Mouse (Mus musculus): Measurements from ENCODE around the gene Gfod1. TPM values are rescaled to one million over a fixed set of nuclear protein-coding genes. Genes with fewer than 3 reads are reported as not detected.

Gene Gfod1
- polyA plus RNA-seq, 1 experiment from 2014 or later: 0.18 TPM

GRCm38 (mm10) chr13:43243240-43243639 lies 60.7 kb downstream of the Gfod1 start:
- Histone ChIP-seq H3K27me3 (replicated peaks; ENCODE audit: control insufficient read depth, insufficient read depth, low read length) (no peaks in the 10 kb centered on the region), H3K9me3 (ENCODE audit: control insufficient read depth, low read length) (no peaks in the 10 kb centered on the region), H3K9ac (ENCODE audit: low read depth, low read length) (no peak overlapping the region), H3K36me3 (ENCODE audit: control insufficient read depth, insufficient read depth, low read length) (no peaks in the 10 kb centered on the region), H3K27ac (ENCODE audit: low read length) (no peak overlapping the region), H3K4me3 (ENCODE audit: low read length) (no peak overlapping the region), H3K4me1 (ENCODE audit: control insufficient read depth, insufficient read depth, low read length) (peaks cover 9% of the 10 kb centered on the region; the same call in 1 of the 2 replicates), H3K4me2 (ENCODE audit: low read depth, low read length) (no peak overlapping the region)
- no peak for ATAC-seq
- WGBS: 87% methylated on average over 3 of the region's 3 CpGs

- H3K27me3 ChIP-seq (replicated peaks; ENCODE audit: control insufficient read depth, insufficient read depth, low read length): no peaks in the 10 kb centered on the region
- no peak overlapping the region for H3K27ac ChIP-seq (ENCODE audit: low read length)
- H3K9ac ChIP-seq (ENCODE audit: low read depth, low read length): no peak overlapping the region
- H3K4me3 ChIP-seq (ENCODE audit: low read length): no peak overlapping the region
- no peak overlapping the region for H3K4me2 ChIP-seq (ENCODE audit: low read depth, low read length)
- H3K36me3 ChIP-seq (ENCODE audit: control insufficient read depth, insufficient read depth, low read length): no peaks in the 10 kb centered on the region
- H3K9me3 ChIP-seq (ENCODE audit: control insufficient read depth, low read length): no peaks in the 10 kb centered on the region
- H3K4me1 ChIP-seq (ENCODE audit: control insufficient read depth, insufficient read depth, low read length): peaks cover 9% of the 10 kb centered on the region; the same call in 1 of the 2 replicates
- no peak for ATAC-seq
- WGBS: 87% methylated on average over 2 of the region's 2 CpGs
Measured at GRCm38 (mm10) chr13:43241750-43242149, 62.2 kb downstream of the Gfod1 start.

GRCm38 (mm10) chr13:43241069-43241468 lies 62.9 kb downstream of the Gfod1 start:
- H3K27me3 ChIP-seq (replicated peaks; ENCODE audit: control insufficient read depth, insufficient read depth, low read length): no peaks in the 10 kb centered on the region
- ATAC-seq: no peak
- H3K9ac ChIP-seq (ENCODE audit: low read depth, low read length): no peak overlapping the region
- no peaks in the 10 kb centered on the region for H3K9me3 ChIP-seq (ENCODE audit: control insufficient read depth, low read length)
- H3K4me2 ChIP-seq (ENCODE audit: low read depth, low read length): no peak overlapping the region
- H3K36me3 ChIP-seq (ENCODE audit: control insufficient read depth, insufficient read depth, low read length): no peaks in the 10 kb centered on the region
- peaks cover 9% of the 10 kb centered on the region; the same call in 1 of the 2 replicates for H3K4me1 ChIP-seq (ENCODE audit: control insufficient read depth, insufficient read depth, low read length)
- H3K4me3 ChIP-seq (ENCODE audit: low read length): no peak overlapping the region
- H3K27ac ChIP-seq (ENCODE audit: low read length): no peak overlapping the region
- 48% methylated on average over 1 of the region's 1 CpGs for WGBS

- Histone ChIP-seq H3K27ac (ENCODE audit: low read length) (no peak overlapping the region), H3K9me3 (ENCODE audit: control insufficient read depth, low read length) (no peaks in the 10 kb centered on the region), H3K4me3 (ENCODE audit: low read length) (no peak overlapping the region), H3K4me1 (ENCODE audit: control insufficient read depth, insufficient read depth, low read length) (peaks cover 9% of the 10 kb centered on the region; the same call in 1 of the 2 replicates), H3K9ac (ENCODE audit: low read depth, low read length) (no peak overlapping the region), H3K36me3 (ENCODE audit: control insufficient read depth, insufficient read depth, low read length) (no peaks in the 10 kb centered on the region), H3K27me3 (replicated peaks; ENCODE audit: control insufficient read depth, insufficient read depth, low read length) (no peaks in the 10 kb centered on the region), H3K4me2 (ENCODE audit: low read depth, low read length) (no peak overlapping the region)
- ATAC-seq: no peak
- 77% methylated on average over 11 of the region's 11 CpGs for WGBS
Measured at GRCm38 (mm10) chr13:43239790-43240216, 64.2 kb downstream of the Gfod1 start.

GRCm38 (mm10) chr13:43236630-43237029 lies 67.3 kb downstream of the Gfod1 start:
- H3K4me1 ChIP-seq (ENCODE audit: control insufficient read depth, insufficient read depth, low read length): peaks cover 14% of the 10 kb centered on the region
- no peak overlapping the region for H3K4me3 ChIP-seq (ENCODE audit: low read length)
- no peak overlapping the region for H3K27ac ChIP-seq (ENCODE audit: low read length)
- H3K4me2 ChIP-seq (ENCODE audit: low read depth, low read length): no peak overlapping the region
- H3K27me3 ChIP-seq (replicated peaks; ENCODE audit: control insufficient read depth, insufficient read depth, low read length): no peaks in the 10 kb centered on the region
- no peak for ATAC-seq
- H3K9ac ChIP-seq (ENCODE audit: low read depth, low read length): no peak overlapping the region
- WGBS: 64% methylated on average over 6 of the region's 6 CpGs
- H3K36me3 ChIP-seq (ENCODE audit: control insufficient read depth, insufficient read depth, low read length): no peaks in the 10 kb centered on the region
- no peaks in the 10 kb centered on the region for H3K9me3 ChIP-seq (ENCODE audit: control insufficient read depth, low read length)

GRCm38 (mm10) chr13:43235982-43236381 lies 68.0 kb downstream of the Gfod1 start:
- Histone ChIP-seq H3K27me3 (replicated peaks; ENCODE audit: control insufficient read depth, insufficient read depth, low read length) (no peaks in the 10 kb centered on the region), H3K27ac (ENCODE audit: low read length) (no peak overlapping the region), H3K4me1 (ENCODE audit: control insufficient read depth, insufficient read depth, low read length) (peaks cover 15% of the 10 kb centered on the region), H3K4me2 (ENCODE audit: low read depth, low read length) (no peak overlapping the region), H3K4me3 (ENCODE audit: low read length) (no peak overlapping the region), H3K36me3 (ENCODE audit: control insufficient read depth, insufficient read depth, low read length) (no peaks in the 10 kb centered on the region), H3K9me3 (ENCODE audit: control insufficient read depth, low read length) (no peaks in the 10 kb centered on the region), H3K9ac (ENCODE audit: low read depth, low read length) (0 out of 2 replicates have a peak overlapping the region, but pooled peaks have one; percentile 14)
- WGBS: 65% methylated on average over 4 of the region's 4 CpGs
- ATAC-seq: no peak

GRCm38 (mm10) chr13:43235586-43235910 lies 68.4 kb downstream of the Gfod1 start:
- no peak overlapping the region for H3K27ac ChIP-seq (ENCODE audit: low read length)
- peaks cover 13% of the 10 kb centered on the region for H3K4me1 ChIP-seq (ENCODE audit: control insufficient read depth, insufficient read depth, low read length)
- no peak overlapping the region for H3K4me2 ChIP-seq (ENCODE audit: low read depth, low read length)
- H3K36me3 ChIP-seq (ENCODE audit: control insufficient read depth, insufficient read depth, low read length): no peaks in the 10 kb centered on the region
- H3K27me3 ChIP-seq (replicated peaks; ENCODE audit: control insufficient read depth, insufficient read depth, low read length): no peaks in the 10 kb centered on the region
- ATAC-seq: peak; percentile 58
- 54% methylated on average over 3 of the region's 3 CpGs for WGBS
- H3K9ac ChIP-seq (ENCODE audit: low read depth, low read length): 0 out of 2 replicates have a peak overlapping the region, but pooled peaks have one; percentile 14
- no peak overlapping the region for H3K4me3 ChIP-seq (ENCODE audit: low read length)
- H3K9me3 ChIP-seq (ENCODE audit: control insufficient read depth, low read length): no peaks in the 10 kb centered on the region

GRCm38 (mm10) chr13:43234869-43235585 lies 68.9 kb downstream of the Gfod1 start:
- H3K4me3 ChIP-seq (ENCODE audit: low read length): no peak overlapping the region
- ATAC-seq: no peak
- WGBS: 55% methylated on average over 9 of the region's 9 CpGs

GRCm38 (mm10) chr13:43233331-43233730 lies 70.6 kb downstream of the Gfod1 start:
- Histone ChIP-seq H3K4me2 (ENCODE audit: low read depth, low read length) (no peak overlapping the region), H3K36me3 (ENCODE audit: control insufficient read depth, insufficient read depth, low read length) (no peaks in the 10 kb centered on the region), H3K9me3 (ENCODE audit: control insufficient read depth, low read length) (no peaks in the 10 kb centered on the region), H3K9ac (ENCODE audit: low read depth, low read length) (no peak overlapping the region), H3K27ac (ENCODE audit: low read length) (no peak overlapping the region), H3K27me3 (replicated peaks; ENCODE audit: control insufficient read depth, insufficient read depth, low read length) (no peaks in the 10 kb centered on the region), H3K4me3 (ENCODE audit: low read length) (no peak overlapping the region), H3K4me1 (ENCODE audit: control insufficient read depth, insufficient read depth, low read length) (peaks cover 13% of the 10 kb centered on the region)
- ATAC-seq: no peak
- 81% methylated on average over 4 of the region's 4 CpGs for WGBS

More at GRCm38 (mm10) chr13:43234869-43235585, 68.9 kb downstream of the Gfod1 start:
- Histone ChIP-seq H3K27ac (ENCODE audit: low read length) (no peak overlapping the region), H3K4me1 (ENCODE audit: control insufficient read depth, insufficient read depth, low read length) (peaks cover 13% of the 10 kb centered on the region), H3K4me2 (ENCODE audit: low read depth, low read length) (no peak overlapping the region), H3K36me3 (ENCODE audit: control insufficient read depth, insufficient read depth, low read length) (no peaks in the 10 kb centered on the region), H3K9me3 (ENCODE audit: control insufficient read depth, low read length) (no peaks in the 10 kb centered on the region), H3K9ac (ENCODE audit: low read depth, low read length) (no peak overlapping the region), H3K27me3 (replicated peaks; ENCODE audit: control insufficient read depth, insufficient read depth, low read length) (no peaks in the 10 kb centered on the region)
